Mouse (Mus musculus): ENCODE results near the gene Eif4e2. TPM values are rescaled to one million over a fixed set of nuclear protein-coding genes. Genes with fewer than 3 reads are reported as not detected.

Gene Eif4e2
- total and polyA plus RNA-seq, 3 experiments, result 175 to 264 (median 228) TPM

GRCm38 (mm10) chr1:87270204-87270603, 56.5 kb downstream of the Eif4e2 start:
- Histone ChIP-seq H3K9ac (ENCODE audit: insufficient read depth, low read depth) (no peak overlapping the region), H3K27ac (ENCODE audit: insufficient read depth, low read depth) (no peak overlapping the region), H3K4me3 (replicated peaks in 1 of 3; ENCODE audit: low read depth in 2 of 3, low read length in 2 of 3, poor library complexity in 1 of 3) (no peak overlapping the region), H3K36me3 (replicated peaks in 1 of 2; ENCODE audit: control insufficient read depth in 1 of 2, insufficient read depth in 1 of 2, low read length in 1 of 2) (no peaks in the 10 kb centered on the region), H3K79me2 (replicated peaks; ENCODE audit: control insufficient read depth, extremely low read depth, insufficient read depth, poor library complexity, severe bottlenecking) (no peaks in the 10 kb centered on the region), H3K4me2 (ENCODE audit: insufficient read depth, low read depth, poor library complexity, severe bottlenecking) (no peak overlapping the region), H3K9me3 (replicated peaks; ENCODE audit: low read length) (no peaks in the 10 kb centered on the region), H3K27me3 (replicated peaks) (peaks cover 6% of the 10 kb centered on the region), H3K4me1 (ENCODE audit: control insufficient read depth in 1 of 2, insufficient read depth in 2 of 2) (peaks cover 6 to 19% of the 10 kb centered on the region in 2 experiments)
- in situ Hi-C loops (cut with MboI; ENCODE audit: low pct_ligation_motif_present, low pct_unique_long_range_greater_than_20kb, low sequenced_read_pairs), result no loop called here
- dilution Hi-C loops (cut with MboI; ENCODE audit: extremely low pct_ligation_motif_present, extremely low pct_unique_long_range_greater_than_20kb, low sequenced_read_pairs), result no loop called here
- TF ChIP-seq MXI1 (IDR thresholded peaks at IDR 0.05; ENCODE audit: low read depth, low read length) (no peak), CHD2 (IDR thresholded peaks at IDR 0.05; ENCODE audit: low read length) (no peak), ELF1 (IDR thresholded peaks at IDR 0.05; ENCODE audit: low read depth, low read length) (no peak), KAT2A (IDR thresholded peaks at IDR 0.05; ENCODE audit: insufficient replicate concordance, low read length) (no peak), RCOR1 (conservative IDR thresholded peaks at IDR 0.05; ENCODE audit: low read depth, low read length) (no peak), MAFK (IDR thresholded peaks at IDR 0.05; ENCODE audit: insufficient replicate concordance, low read length) (no peak), CHD1 (IDR thresholded peaks at IDR 0.05; ENCODE audit: low read depth, low read length) (no peak), HCFC1 (IDR thresholded peaks at IDR 0.05; ENCODE audit: low read depth, low read length) (no peak), BHLHE40 (IDR thresholded peaks at IDR 0.05; ENCODE audit: low read depth, low read length) (no peak), RAD21 (IDR thresholded peaks at IDR 0.05; ENCODE audit: low read depth, low read length) (no peak), ZC3H11A (IDR thresholded peaks at IDR 0.05; ENCODE audit: low read depth, low read length) (no peak), NELFE (IDR thresholded peaks at IDR 0.05; ENCODE audit: low read depth, low read length) (no peak), IRF4 (IDR thresholded peaks at IDR 0.05; ENCODE audit: low read depth, low read length) (no peak), USF2 (conservative IDR thresholded peaks at IDR 0.05; ENCODE audit: low read depth, low read length) (no peak), JUN (IDR thresholded peaks at IDR 0.05; ENCODE audit: insufficient read depth, low read depth, low read length) (no peak), ZMIZ1 (IDR thresholded peaks at IDR 0.05; ENCODE audit: low read depth, low read length) (no peak), NRF1 (IDR thresholded peaks at IDR 0.05; ENCODE audit: low read depth, low read length) (no peak), CTCF (conservative IDR thresholded peaks at IDR 0.05 in 1 of 2, IDR thresholded peaks at IDR 0.05 in 1 of 2; ENCODE audit: low read depth in 2 of 2, low read length in 2 of 2) (no peak), POLR2AphosphoS2 (IDR thresholded peaks at IDR 0.05; ENCODE audit: low read depth, low read length) (no peak)
- DNase-seq (ENCODE audit: extremely low read depth), result no peak

GRCm38 (mm10) chr1:87270641-87271467, 57.1 kb downstream of the Eif4e2 start:
- DNase-seq (ENCODE audit: extremely low read depth), result no peak
- Histone ChIP-seq H3K79me2 (replicated peaks; ENCODE audit: control insufficient read depth, extremely low read depth, insufficient read depth, poor library complexity, severe bottlenecking) (no peaks in the 10 kb centered on the region), H3K4me3 (replicated peaks in 1 of 3; ENCODE audit: low read depth in 2 of 3, low read length in 2 of 3, poor library complexity in 1 of 3) (no peak overlapping the region), H3K27me3 (replicated peaks) (peaks cover 1% of the 10 kb centered on the region), H3K36me3 (replicated peaks in 1 of 2; ENCODE audit: control insufficient read depth in 1 of 2, insufficient read depth in 1 of 2, low read length in 1 of 2) (no peaks in the 10 kb centered on the region), H3K9ac (ENCODE audit: insufficient read depth, low read depth) (no peak overlapping the region), H3K9me3 (replicated peaks; ENCODE audit: low read length) (no peaks in the 10 kb centered on the region), H3K27ac (ENCODE audit: insufficient read depth, low read depth) (no peak overlapping the region), H3K4me1 (ENCODE audit: control insufficient read depth in 1 of 2, insufficient read depth in 2 of 2) (peaks cover 5 to 13% of the 10 kb centered on the region in 2 experiments), H3K4me2 (ENCODE audit: insufficient read depth, low read depth, poor library complexity, severe bottlenecking) (no peak overlapping the region)
- dilution Hi-C loops (cut with MboI; ENCODE audit: extremely low pct_ligation_motif_present, extremely low pct_unique_long_range_greater_than_20kb, low sequenced_read_pairs) (no loop called here), in situ Hi-C loops (cut with MboI; ENCODE audit: low pct_ligation_motif_present, low pct_unique_long_range_greater_than_20kb, low sequenced_read_pairs) (no loop called here)
- TF ChIP-seq HCFC1 (IDR thresholded peaks at IDR 0.05; ENCODE audit: low read depth, low read length), result no peak

All from CH12.LX (cell line).